Mouse (Mus musculus) CH12.LX (cell line): ENCODE results near the gene Osbpl5. TPM values are rescaled to one million over a fixed set of nuclear protein-coding genes. Genes with fewer than 3 reads are reported as not detected.
"Not testable (repeated sequence)": the region's sequence is repeated elsewhere in the genome, so short reads cannot be mapped to it uniquely, and the experiment has no call there.

ENCODE experiments used
- DNase-seq: peaks from one replicate; pipeline ENCODE4 v3.0.0-alpha.2; 2013; ENCODE audit errors: extremely low read depth
- H3K27ac ChIP-seq: 2 replicates; pipeline ENCODE4 v1.5.1; 2012; ENCODE audit warnings: low read depth, mild to moderate bottlenecking, control low read depth, moderate library complexity; ENCODE audit not compliant: insufficient read depth
- H3K27me3 ChIP-seq: replicated peaks from 2 replicates; pipeline ENCODE3; 2012; ENCODE audit warnings: inconsistent platforms
- H3K36me3 ChIP-seq, 2 experiments: replicated peaks in 1 of 2; 2 replicates each; pipeline versions ENCODE3 to v1.6.1; 2012; ENCODE audit warnings: inconsistent platforms in 1 of 2, low read length in 1 of 2, mild to moderate bottlenecking in 1 of 2, mixed read lengths in 1 of 2, moderate library complexity in 1 of 2; ENCODE audit not compliant: control insufficient read depth in 1 of 2, insufficient read depth in 1 of 2
- H3K4me1 ChIP-seq, 2 experiments: 2 replicates each; pipeline ENCODE4 v1.6.1; 2012; ENCODE audit warnings: inconsistent platforms in 1 of 2, moderate library complexity in 1 of 2; ENCODE audit not compliant: insufficient read depth in 2 of 2, control insufficient read depth in 1 of 2
- H3K4me2 ChIP-seq: 2 replicates; pipeline ENCODE4 v1.6.1; 2012; ENCODE audit warnings: low read depth, mild to moderate bottlenecking, control low read depth; ENCODE audit not compliant: poor library complexity, insufficient read depth, severe bottlenecking
- H3K4me3 ChIP-seq, 3 experiments: fragments of 150-350 bp in 1 of 3; sonication (generic) in 1 of 3; replicated peaks in 1 of 3; 2 replicates each; pipeline versions ENCODE3 to v1.5.1; 2011 to 2012; ENCODE audit warnings: low read depth in 2 of 3, low read length in 2 of 3, mild to moderate bottlenecking in 2 of 3, moderate library complexity in 2 of 3, control low read depth in 1 of 3, improper control_type of control experiment in 1 of 3, inconsistent platforms in 1 of 3, mixed read lengths in 1 of 3; ENCODE audit not compliant: poor library complexity in 1 of 3
- H3K79me2 ChIP-seq: replicated peaks from 2 replicates; pipeline ENCODE4 v1.6.1; 2012; ENCODE audit warnings: mild to moderate bottlenecking, moderate library complexity; ENCODE audit not compliant: control insufficient read depth, poor library complexity, insufficient read depth, severe bottlenecking; ENCODE audit errors: extremely low read depth
- H3K9ac ChIP-seq: 2 replicates; pipeline ENCODE4 v1.6.1; 2012; ENCODE audit warnings: low read depth, mild to moderate bottlenecking, control low read depth, moderate library complexity; ENCODE audit not compliant: insufficient read depth
- H3K9me3 ChIP-seq: replicated peaks from 2 replicates; pipeline ENCODE3; 2012; ENCODE audit warnings: low read length, inconsistent platforms, mixed read lengths
- dilution Hi-C: fragments of 300-500 bp; cut with MboI; formaldehyde crosslinking; loops from 2 replicates; pipeline ENCODE4 v1.14.3; 2020; ENCODE audit warnings: low sequenced_read_pairs; ENCODE audit not compliant: extremely low pct_unique_long_range_greater_than_20kb, extremely low pct_ligation_motif_present
- in situ Hi-C: fragments of 300-500 bp; cut with MboI; formaldehyde crosslinking; loops from 3 replicates; pipeline ENCODE4 v1.14.3; 2019; ENCODE audit warnings: low sequenced_read_pairs, low pct_ligation_motif_present, low pct_unique_long_range_greater_than_20kb, mixed read lengths
- polyA plus RNA-seq: library from polyadenylated mRNA; unstranded; fragments of >175 nt; gene quantifications from 2 replicates; pipeline ENCODE4 v1.2.1, GENCODE M21; 2012; ENCODE audit warnings: low read depth; ENCODE audit not compliant: insufficient read length
- total RNA-seq, 2 experiments: library from RNA; depleted of rRNA; stranded (reverse); fragments of 300-350 nt in 1 of 2; fragments of >200 nt in 1 of 2; gene quantifications; 2 replicates each; pipeline ENCODE4 v1.2.3; 2012 to 2014

Osbpl5 gene
- total and polyA plus RNA-seq, 3 experiments = 1.1 to 2.2 (median 1.7) TPM

- H3K4me2 ChIP-seq, H3K27me3 ChIP-seq, H3K9me3 ChIP-seq, DNase-seq, H3K27ac ChIP-seq, H3K79me2 ChIP-seq, in situ Hi-C loops, H3K4me3 ChIP-seq, dilution Hi-C loops, H3K9ac ChIP-seq, H3K4me1 ChIP-seq: not testable (repeated sequence)
- H3K36me3 ChIP-seq = peaks cover 0 to 12% of the 10 kb centered on the region in 2 experiments
Observed at GRCm38 (mm10) chr7:143643949-143644348, 112.8 kb downstream of the Osbpl5 start.

Other genes starting within 250 kb of the Osbpl5 start
- 121 and 139 TPM in 2 replicates for gene Nap1l4, start 207.9 kb downstream of the Osbpl5 start, total RNA-seq (2012; rRNA removed)
- 168 and 175 TPM in 2 replicates for gene Nap1l4, start 207.9 kb downstream of the Osbpl5 start, total RNA-seq (2014; rRNA removed)
- gene Nap1l4, start 207.9 kb downstream of the Osbpl5 start, polyA plus RNA-seq = 154 and 209 TPM in 2 replicates
- 162 and 222 TPM in 2 replicates for gene Cars, start 156.9 kb downstream of the Osbpl5 start, total RNA-seq (2012; rRNA removed)
- 99.0 and 118 TPM in 2 replicates for gene Cars, start 156.9 kb downstream of the Osbpl5 start, total RNA-seq (2014; rRNA removed)
- gene Cars, start 156.9 kb downstream of the Osbpl5 start, polyA plus RNA-seq = 170 and 184 TPM in 2 replicates
- 7.5 and 8.3 TPM in 2 replicates for gene Tnfrsf26, start 128.3 kb downstream of the Osbpl5 start, total RNA-seq (2012; rRNA removed)
- 8.3 and 10.6 TPM in 2 replicates for gene Tnfrsf26, start 128.3 kb downstream of the Osbpl5 start, total RNA-seq (2014; rRNA removed)
- gene Tnfrsf26, start 128.3 kb downstream of the Osbpl5 start, polyA plus RNA-seq = 5.4 and 5.7 TPM in 2 replicates
- gene Tnfrsf22, start 107.3 kb downstream of the Osbpl5 start, total RNA-seq (2012; rRNA removed) = 3.8 and 3.9 TPM in 2 replicates
- 1.7 and 5.2 TPM in 2 replicates for gene Tnfrsf22, start 107.3 kb downstream of the Osbpl5 start, total RNA-seq (2014; rRNA removed)
- gene Tnfrsf22, start 107.3 kb downstream of the Osbpl5 start, polyA plus RNA-seq = 7.6 and 8.7 TPM in 2 replicates
- 0.08 TPM in 1 of 2 replicates, not detected in the other for gene Tnfrsf23, start 71.1 kb downstream of the Osbpl5 start, total RNA-seq (2012; rRNA removed)
- not detected in 2 replicates for gene Tnfrsf23, start 71.1 kb downstream of the Osbpl5 start, total RNA-seq (2014; rRNA removed)
- gene Tnfrsf23, start 71.1 kb downstream of the Osbpl5 start, polyA plus RNA-seq = 0.60 and 0.71 TPM in 2 replicates
- gene Mrgprg, start 10.0 kb upstream of the Osbpl5 start, total RNA-seq (2012; rRNA removed) = not detected in 2 replicates
- gene Mrgprg, start 10.0 kb upstream of the Osbpl5 start, total RNA-seq (2014; rRNA removed) = not detected in 2 replicates
- not detected in 2 replicates for gene Mrgprg, start 10.0 kb upstream of the Osbpl5 start, polyA plus RNA-seq
- 1.3 and 1.5 TPM in 2 replicates for gene Mrgpre, start 27.5 kb upstream of the Osbpl5 start, total RNA-seq (2012; rRNA removed)
- gene Mrgpre, start 27.5 kb upstream of the Osbpl5 start, total RNA-seq (2014; rRNA removed) = 0.26 and 0.68 TPM in 2 replicates
- 3.0 and 3.5 TPM in 2 replicates for gene Mrgpre, start 27.5 kb upstream of the Osbpl5 start, polyA plus RNA-seq
- 8.0 and 11.7 TPM in 2 replicates for gene Nadsyn1, start 65.9 kb upstream of the Osbpl5 start, total RNA-seq (2012; rRNA removed)
- gene Nadsyn1, start 65.9 kb upstream of the Osbpl5 start, total RNA-seq (2014; rRNA removed) = 7.9 and 8.6 TPM in 2 replicates
- gene Nadsyn1, start 65.9 kb upstream of the Osbpl5 start, polyA plus RNA-seq = 5.1 and 5.4 TPM in 2 replicates
- 17.3 and 18.1 TPM in 2 replicates for gene Dhcr7, start 66.2 kb upstream of the Osbpl5 start, total RNA-seq (2012; rRNA removed)
- 17.7 and 22.1 TPM in 2 replicates for gene Dhcr7, start 66.2 kb upstream of the Osbpl5 start, total RNA-seq (2014; rRNA removed)
- gene Dhcr7, start 66.2 kb upstream of the Osbpl5 start, polyA plus RNA-seq = 46.9 and 60.3 TPM in 2 replicates
- not detected in 2 replicates for gene Gm498, start 109.9 kb upstream of the Osbpl5 start, total RNA-seq (2012; rRNA removed)
- not detected in 2 replicates for gene Gm498, start 109.9 kb upstream of the Osbpl5 start, total RNA-seq (2014; rRNA removed)
- not detected in 2 replicates for gene Gm498, start 109.9 kb upstream of the Osbpl5 start, polyA plus RNA-seq
- not detected in 2 replicates for gene Shank2, start 244.9 kb upstream of the Osbpl5 start, total RNA-seq (2012; rRNA removed)
- gene Shank2, start 244.9 kb upstream of the Osbpl5 start, total RNA-seq (2014; rRNA removed) = not detected in 2 replicates
- not detected in 2 replicates for gene Shank2, start 244.9 kb upstream of the Osbpl5 start, polyA plus RNA-seq